Mouse (Mus musculus): ENCODE results near the gene Gm21887.
A peak's percentile ranks its signal among the peaks of the same experiment; 100 is the strongest.
"Not testable (repeated sequence)": the region's sequence is repeated elsewhere in the genome, so short reads cannot be mapped to it uniquely, and the experiment has no call there.

The Gm21887 gene

DNA sequence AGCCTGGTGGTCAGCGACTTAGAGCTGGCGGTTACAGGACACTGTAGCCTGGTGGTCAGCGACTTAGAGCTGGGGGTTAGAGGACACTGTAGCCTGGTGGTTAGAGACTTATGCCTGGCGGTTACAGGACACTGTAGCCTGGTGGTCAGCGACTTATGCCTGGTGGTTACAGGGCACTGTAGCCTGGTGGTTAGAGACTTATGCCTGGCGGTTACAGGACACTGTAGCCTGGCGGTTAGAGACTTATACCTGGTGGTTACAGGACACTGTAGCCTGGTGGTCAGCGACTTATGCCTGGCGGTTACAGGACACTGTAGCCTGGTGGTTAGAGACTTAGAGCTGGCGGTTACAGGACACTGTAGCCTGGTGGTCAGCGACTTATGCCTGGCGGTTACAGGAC is 6.4 kb downstream of the Gm21887 start:
- not testable (repeated sequence) for DNase-seq

DNA sequence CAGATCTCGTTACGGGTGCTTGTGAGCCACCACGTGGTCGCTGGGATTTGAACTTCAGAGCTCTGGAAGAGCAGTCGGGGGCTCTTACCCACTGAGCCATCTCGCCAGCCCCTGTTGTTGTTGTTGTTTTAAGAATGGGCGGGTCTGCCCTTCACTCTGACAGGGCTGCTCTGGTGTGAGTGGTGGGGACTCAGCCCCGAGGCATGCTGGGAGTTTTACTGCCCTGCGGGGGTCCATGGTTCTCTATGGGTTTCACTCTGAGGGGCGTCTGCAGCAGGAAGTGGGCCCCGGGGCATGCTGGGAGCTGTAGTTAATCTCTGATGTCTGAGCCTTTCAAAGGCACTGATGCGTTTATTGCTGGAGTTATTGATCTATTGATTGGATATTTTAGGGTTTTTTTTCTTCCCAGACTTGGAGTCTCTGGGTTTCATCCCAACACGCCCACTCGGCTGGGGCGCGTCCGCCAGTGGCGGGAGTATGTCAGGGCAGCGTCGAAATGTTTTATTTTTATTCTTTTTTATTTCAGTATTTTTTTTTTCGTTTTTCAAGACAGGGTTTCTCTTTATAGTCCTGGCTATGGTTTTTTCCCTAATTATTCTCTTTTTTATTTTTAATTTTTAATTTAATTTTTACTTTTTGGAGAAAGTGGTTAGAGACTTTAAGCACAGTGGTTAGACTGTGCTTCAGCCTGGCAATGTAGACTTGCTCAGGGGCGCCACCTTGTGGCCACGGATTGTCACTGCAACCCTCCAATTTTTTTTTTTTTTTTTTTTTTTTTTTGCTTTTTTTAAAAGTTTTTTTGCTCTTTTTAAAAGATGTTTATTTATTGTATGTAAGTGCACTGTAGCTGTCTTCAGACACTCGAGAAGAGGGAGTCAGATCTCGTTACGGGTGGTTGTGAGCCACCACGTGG is 8.1 kb downstream of the Gm21887 start:
- peak; percentile 84 for DNase-seq

DNA sequence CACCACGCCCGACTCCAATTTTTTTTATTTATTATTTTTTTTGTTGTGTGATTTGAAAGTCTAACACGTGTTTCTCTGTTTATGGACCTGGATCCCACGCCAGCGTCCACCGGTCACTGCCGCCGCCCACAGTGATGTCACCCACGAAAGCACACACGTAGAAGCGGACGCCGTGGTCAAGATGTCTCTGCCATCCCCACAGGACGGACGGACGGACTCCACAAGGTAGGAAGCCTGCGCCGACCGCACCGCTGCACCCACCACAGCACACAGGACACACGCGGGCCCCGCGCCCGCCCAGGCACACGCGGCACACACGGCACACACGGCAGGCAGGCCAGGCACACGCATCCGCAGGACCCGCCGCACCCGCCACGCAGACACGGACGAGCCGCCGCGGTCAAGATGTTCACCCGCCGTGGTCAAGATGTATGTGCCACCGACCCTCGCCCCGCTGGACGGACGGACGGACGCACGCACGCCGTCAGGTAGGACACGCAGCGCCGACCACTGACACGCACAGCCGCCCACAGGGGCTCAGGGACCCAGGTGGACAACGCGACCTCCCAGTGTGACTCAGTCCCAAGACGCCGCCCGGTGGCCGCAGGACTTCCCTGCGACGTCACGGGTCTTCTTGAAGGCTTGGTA is 9.2 kb downstream of the Gm21887 start:
- peak; percentile 78 for DNase-seq

- DNase-seq = peak; percentile 62
Measured at GRCm38 (mm10) chrX:170019219-170019953, 9.9 kb downstream of the Gm21887 start.

DNA sequence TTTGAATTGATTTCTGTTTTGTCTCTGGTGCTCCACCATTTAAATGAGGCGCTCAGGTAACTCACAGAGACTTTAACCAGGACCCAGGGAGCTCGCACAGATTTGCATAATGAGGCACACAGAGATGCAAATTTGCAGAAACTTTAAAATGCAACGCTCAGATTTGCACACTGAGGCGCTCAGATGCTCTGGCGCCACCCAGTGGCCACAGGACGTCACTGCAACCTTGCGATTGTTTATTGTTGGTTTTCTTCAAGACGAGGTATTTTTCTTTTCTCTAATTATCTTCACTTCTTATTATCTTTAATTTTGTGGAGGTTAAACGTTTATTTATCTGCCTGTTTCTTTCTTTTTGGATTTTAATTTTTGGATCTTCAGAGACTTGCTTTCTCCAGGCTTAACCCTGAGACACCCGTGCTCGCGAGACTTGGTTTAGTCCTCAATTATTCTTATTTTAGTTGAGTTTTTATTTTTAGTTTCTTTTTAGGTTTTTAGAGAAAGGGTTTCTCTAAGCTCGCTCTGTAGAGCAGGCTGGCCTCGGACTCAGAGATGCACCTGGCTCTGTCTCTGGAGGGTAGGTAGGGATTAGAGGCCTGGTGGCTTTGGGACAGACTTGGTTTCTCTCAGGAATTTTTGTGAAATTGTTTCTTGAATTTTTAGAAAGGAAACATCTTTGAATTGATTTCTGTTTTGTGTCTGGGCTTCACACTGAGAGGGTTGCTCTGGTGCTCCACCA is 10.7 kb downstream of the Gm21887 start:
- peak; percentile 92 for DNase-seq

- DNase-seq = peak; percentile 79
Measured at GRCm38 (mm10) chrX:170020690-170021050, 11.2 kb downstream of the Gm21887 start.

- DNase-seq = not testable (repeated sequence)
Measured at GRCm38 (mm10) chrX:170021205-170021604, 11.7 kb downstream of the Gm21887 start.

DNA sequence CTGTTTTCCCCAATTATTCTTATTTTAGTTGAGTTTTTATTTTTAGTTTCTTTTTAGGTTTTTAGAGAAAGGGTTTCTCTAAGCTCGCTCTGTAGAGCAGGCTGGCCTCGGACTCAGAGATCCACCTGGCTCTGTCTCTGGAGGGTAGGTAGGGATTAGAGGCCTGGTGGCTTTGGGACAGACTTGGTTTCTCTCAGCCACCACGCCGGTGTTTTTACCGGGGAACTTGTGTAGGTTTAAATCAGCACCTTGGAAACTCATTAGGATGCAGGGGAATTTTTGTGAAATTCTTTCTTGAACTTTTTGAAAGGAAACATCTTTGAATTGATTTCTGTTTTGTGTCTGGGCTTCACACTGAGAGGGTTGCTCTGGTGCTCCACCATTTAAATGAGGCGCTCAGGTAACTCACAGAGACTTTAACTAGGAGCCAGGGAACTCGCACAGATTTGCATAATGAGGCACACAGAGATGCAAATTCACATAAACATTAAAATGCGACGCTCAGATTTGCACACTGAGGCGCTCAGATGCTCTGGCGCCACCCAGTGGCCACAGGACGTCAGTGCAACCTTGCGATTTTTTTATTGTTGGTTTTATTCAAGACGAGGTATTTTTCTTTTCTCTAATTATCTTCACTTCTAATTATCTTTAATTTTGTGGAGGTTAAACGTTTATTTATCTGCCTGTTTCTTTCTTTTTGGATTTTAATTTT is 12.4 kb downstream of the Gm21887 start:
- DNase-seq = not testable (repeated sequence)
